Mouse (Mus musculus) cerebellum, adult 2 months (tissue): ENCODE data around the gene Runx1.

Experiments
- CTCF ChIP-seq: fragments of 200-500 bp; IDR thresholded peaks from 2 replicates; pipeline ENCODE4 v1.5.1; 2011; ENCODE audit warnings: low read depth, mild to moderate bottlenecking, control low read depth, low read length, moderate library complexity, borderline replicate concordance; ENCODE audit not compliant: insufficient read depth
- POLR2A ChIP-seq: fragments of 200-500 bp; IDR thresholded peaks from 2 replicates; pipeline ENCODE4 v1.6.1; 2011; ENCODE audit warnings: low read length, control low read depth, borderline replicate concordance; ENCODE audit not compliant: insufficient read depth

GRCm38 (mm10) chr16:92615234-92615799 is 210.6 kb downstream of the Runx1 start:
- TF ChIP-seq CTCF (no peak), POLR2A (no peak)
